Mouse (Mus musculus) heart, postnatal 0 days (tissue): ENCODE data around the gene Slc11a2.

ENCODE experiments used
- CTCF ChIP-seq: IDR thresholded peaks from 2 replicates; pipeline ENCODE4 v1.5.1; 2016; ENCODE audit warnings: antibody characterized with exemption, control low read depth, low read depth
- EP300 ChIP-seq: IDR thresholded peaks from 2 replicates; pipeline ENCODE4 v1.6.1; 2016; ENCODE audit warnings: antibody characterized with exemption, low read depth

DNA sequence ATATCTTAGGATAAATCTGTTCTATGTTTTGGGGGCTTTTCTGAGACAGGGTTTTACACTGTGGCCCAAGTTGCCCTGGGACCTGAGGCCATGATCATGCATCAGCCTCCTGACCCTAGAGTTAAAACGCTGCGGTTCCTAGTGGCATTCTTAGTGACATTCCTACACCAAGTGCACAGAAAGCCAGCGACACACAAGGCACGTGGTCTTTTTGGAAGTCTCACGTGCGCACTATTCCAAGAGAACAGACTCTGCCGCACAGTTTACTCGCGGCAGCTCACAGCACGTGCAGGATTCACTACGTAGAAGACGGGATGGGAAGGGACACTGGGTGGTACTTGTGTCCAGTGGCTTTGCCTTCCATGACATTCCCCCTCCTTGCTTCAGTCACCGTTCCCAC is 9.9 kb downstream of the Slc11a2 start:
- TF ChIP-seq EP300 (no peak), CTCF (no peak)
